Mouse (Mus musculus) frontal cortex, adult 2 months (tissue): ENCODE measurements around the gene Smim1. TPM values are rescaled to one million over a fixed set of nuclear protein-coding genes. Genes with fewer than 3 reads are reported as not detected.
A peak's percentile ranks its signal among the peaks of the same experiment; 100 is the strongest.

Experiments
- DNase-seq, 2 experiments: peaks; one replicate each; pipeline ENCODE4 v3.0.0; 2022; ENCODE audit warnings: low spot score in 1 of 2; ENCODE audit errors: extremely low spot score in 1 of 2
- polyA plus RNA-seq: library from polyadenylated mRNA; depleted of rRNA; stranded (reverse); fragments of >200 nt; gene quantifications from 2 replicates; pipeline ENCODE4 v1.2.3, GENCODE M21; 2012

Gene Smim1
- polyA plus RNA-seq, 1 experiment: 20.0 TPM

GRCm38 (mm10) chr4:154022407-154022806, 3.6 kb downstream of the Smim1 start:
- DNase-seq: no peak

- no peak for DNase-seq
These were observed 4.6 kb downstream of the Smim1 start for GRCm38 (mm10) chr4:154021432-154021831.

DNA sequence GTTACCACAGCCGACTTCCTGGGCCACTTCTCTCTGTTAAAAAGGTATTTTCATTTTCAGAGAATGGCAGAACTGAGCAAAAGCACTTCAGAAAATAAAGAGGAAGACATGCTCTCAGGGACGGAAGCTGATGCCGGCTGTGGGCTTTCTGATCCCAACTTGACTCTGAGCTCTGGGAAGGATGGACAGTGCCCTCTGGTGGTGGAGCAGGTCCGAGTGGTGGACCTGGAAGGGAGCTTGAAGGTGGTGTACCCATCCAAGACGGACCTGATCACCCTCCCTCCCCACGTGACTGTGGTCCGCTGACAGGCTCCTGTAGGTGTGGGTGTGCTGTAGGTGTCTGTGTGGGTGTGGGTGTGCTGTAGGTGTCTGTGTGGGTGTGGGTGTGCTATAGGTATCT, 6.5 kb downstream of the Smim1 start:
- DNase-seq: no peak

- DNase-seq: no peak
These were observed 10.6 kb downstream of the Smim1 start for GRCm38 (mm10) chr4:154015476-154015875.

GRCm38 (mm10) chr4:154012132-154012882, 13.7 kb downstream of the Smim1 start:
- no peak for DNase-seq

- peak; percentile 49 to 88 for DNase-seq
These were observed 14.4 kb downstream of the Smim1 start, which contains the start of gene Lrrc47 for GRCm38 (mm10) chr4:154011646-154012089. Gene Lrrc47 (plus strand): TSS chr4:154011731.

GRCm38 (mm10) chr4:154010907-154011645, 15.0 kb downstream of the Smim1 start:
- no peak for DNase-seq

DNA sequence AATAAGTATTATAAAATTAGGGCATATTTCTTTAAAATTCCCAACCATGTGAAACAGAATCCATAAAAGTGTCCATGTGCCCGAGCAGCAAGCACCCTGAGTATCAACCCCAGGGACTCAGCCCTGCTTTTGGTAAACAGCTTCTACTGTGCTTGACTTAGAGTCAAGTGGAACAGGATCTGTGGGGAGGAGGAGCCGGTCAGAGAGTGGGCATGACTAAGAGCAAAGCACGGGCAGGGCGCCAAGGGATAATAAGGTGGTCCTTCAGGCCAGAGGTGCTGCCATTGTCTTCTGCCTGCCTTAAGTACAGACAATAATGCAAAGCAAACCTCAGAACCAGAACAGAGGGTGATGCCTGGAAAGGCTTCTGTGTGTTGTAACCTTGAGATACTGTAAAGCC, 18.3 kb downstream of the Smim1 start:
- no peak for DNase-seq

GRCm38 (mm10) chr4:154006264-154006663, 19.8 kb downstream of the Smim1 start:
- DNase-seq: no peak

- DNase-seq: no peak
These were observed 20.5 kb downstream of the Smim1 start for GRCm38 (mm10) chr4:154005488-154005887.

DNA sequence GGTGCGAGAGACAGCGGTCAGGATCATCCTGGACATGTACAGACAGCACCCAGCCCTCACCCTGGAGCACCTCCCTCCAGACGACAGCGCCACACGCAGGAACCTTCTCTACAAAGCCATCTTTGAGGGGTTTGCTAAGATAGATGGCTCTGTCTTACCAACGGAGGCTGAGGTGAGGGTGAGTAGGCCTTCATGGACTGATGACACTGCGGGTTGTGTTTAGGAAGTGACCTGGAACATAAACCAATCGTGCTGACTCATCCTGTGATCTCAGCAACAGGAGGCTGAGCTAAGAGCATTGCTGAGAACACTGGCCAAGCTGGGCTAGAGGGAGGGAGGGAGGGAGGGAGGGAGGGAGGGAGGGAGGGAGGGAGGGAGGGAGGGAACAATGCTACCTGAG, 32.5 kb downstream of the Smim1 start:
- DNase-seq: no peak

- DNase-seq: no peak
These were observed 33.3 kb downstream of the Smim1 start for GRCm38 (mm10) chr4:153992715-153993114.

DNA sequence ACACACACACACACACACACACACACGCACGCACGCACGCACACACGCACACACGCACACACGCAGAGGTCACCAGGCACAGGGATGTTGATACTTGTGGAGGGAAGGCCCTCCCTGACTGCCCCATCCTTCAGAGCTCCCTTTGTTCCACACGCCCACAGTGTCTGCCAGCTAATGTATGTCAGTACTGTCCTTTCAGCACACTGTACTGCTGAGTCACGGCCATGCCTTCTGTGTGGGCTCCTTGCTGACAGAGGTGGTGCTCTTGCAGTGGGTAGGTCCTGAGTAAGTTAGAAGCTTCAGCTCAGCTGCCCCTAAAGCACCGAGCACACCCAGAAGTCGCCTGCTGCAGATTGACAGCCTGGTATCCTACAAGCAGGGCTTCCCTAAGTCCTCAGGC, 45.6 kb downstream of the Smim1 start:
- DNase-seq: peak in 1 of 2 experiments; percentile 37

DNA sequence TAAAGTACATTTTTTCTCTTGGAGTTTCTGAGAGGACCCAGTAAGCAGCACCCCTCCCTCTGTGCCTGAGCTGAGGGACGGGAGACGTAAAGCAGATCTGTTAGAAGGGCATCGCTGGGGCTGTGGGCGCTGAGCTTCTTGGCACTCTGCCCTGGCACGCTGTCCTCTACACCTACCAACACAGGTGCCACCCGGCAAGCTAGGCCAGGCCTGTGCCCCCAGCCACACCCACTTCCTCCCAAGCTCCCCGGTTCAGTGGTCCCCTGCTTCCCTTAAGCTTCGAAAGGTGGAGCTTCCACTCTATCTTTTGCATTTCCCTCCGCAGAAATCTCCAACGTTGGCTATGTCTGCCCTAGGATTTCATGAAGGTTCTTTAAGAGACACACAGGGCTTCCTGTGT, 46.8 kb downstream of the Smim1 start:
- DNase-seq: no peak

- DNase-seq: no peak
These were observed 50.3 kb downstream of the Smim1 start for GRCm38 (mm10) chr4:153975768-153976167.

DNA sequence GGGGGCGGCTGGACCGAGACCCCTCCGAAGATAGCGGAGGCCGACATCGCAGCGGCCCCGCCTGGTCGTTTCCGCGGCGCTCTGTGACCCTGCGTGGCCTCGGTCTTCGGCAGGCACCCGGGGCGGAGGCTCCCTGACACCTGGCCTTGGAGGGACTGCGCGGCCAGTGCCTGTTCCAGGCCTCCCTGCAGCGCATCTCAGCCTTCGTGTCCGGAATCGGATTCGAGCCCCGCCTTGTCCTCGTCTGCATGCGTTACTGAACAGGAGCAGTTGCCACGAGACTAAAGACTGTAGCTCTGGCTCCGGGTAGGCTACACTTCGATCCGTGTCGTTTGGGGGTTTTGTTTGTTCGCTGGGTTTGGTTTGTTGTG, 50.8 kb downstream of the Smim1 start:
- no peak for DNase-seq

DNA sequence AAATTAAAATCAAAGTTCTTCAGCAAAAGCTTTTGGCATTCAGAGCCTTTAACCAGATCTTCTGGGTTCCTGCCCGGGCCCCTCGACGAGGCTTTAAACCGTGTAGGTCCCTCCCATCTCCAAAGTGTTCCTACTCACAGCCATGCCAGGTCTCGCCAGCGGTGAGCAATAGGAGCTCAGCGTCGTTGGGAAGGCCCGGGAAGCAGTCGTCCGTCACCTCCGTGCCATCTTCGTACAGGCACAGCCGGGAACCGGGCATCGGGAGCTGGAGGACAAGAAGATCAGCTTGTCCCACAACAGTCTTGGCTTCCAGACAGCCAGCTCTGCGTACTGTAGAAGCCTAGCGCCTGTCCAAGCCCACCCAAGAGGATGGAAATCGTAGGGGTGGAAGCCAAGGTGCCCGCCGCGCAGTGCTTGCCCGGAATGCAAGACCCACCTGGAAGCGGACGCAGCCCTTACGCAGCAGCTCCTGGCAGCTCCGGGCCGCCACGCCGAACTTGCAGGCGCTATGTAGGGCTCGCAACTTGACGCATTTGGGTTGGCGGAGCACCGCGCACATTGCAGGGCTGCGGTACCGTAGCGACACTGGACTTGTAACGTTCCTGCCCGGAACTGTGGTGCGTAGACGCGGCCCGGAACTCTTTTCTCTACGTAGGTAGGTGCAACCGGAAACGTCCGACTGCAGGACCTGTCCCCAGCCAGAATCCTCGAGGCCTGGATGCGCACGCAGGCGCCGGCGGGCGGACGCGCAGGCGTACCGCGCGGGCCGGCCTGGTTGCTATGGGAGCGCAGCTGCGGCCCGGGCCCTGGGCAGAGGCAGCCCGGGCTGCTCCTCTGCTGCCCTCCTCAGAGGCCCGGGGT, 51.4 kb downstream of the Smim1 start, which contains the start of the genes Dffb and Cep104:
Dffb (minus strand) TSS at position 696 of the 861 bp plus-strand sequence.
Cep104 (plus strand) TSS at position 764 of the 861 bp plus-strand sequence.
- peak; percentile 86 to 97 for DNase-seq
